In genomic region chr5:134848981-134849380, GRCm38 (mm10) we compare ENCODE assay signal across 39 mouse cellular contexts. TPM values are rescaled to one million over a fixed set of nuclear protein-coding genes. Genes with fewer than 3 reads are reported as not detected.
"Had no signal": no experiment of that assay in that cellular context is flagged by ENCODE, and none has a peak within 500 bp of the region (broad histone marks: within the 10 kb centered on the region; RNA-seq: fewer than 3 reads in every experiment).

No protein-coding gene starts in this region.

- H3K27ac ChIP-seq: gastrocnemius, adult 2 months; heart, embryonic 10.5 days; hindbrain, embryonic 10.5 days; hindbrain, embryonic 12.5 days; hindbrain, embryonic 14.5 days; intestine, embryonic 15.5 days; layer of hippocampus, adult 2 months; left cerebral cortex, adult 2 months; limb, embryonic 10.5 days; limb, embryonic 12.5 days; liver, embryonic 13.5 days; liver, embryonic 15.5 days had no signal

- H3K4me3 ChIP-seq: gastrocnemius, adult 2 months; heart, embryonic 10.5 days; heart, embryonic 12.5 days; hindbrain, embryonic 10.5 days; hindbrain, embryonic 12.5 days; intestine, embryonic 15.5 days; layer of hippocampus, adult 2 months; left cerebral cortex, adult 2 months; limb, embryonic 10.5 days; limb, embryonic 12.5 days; liver, embryonic 13.5 days; liver, embryonic 15.5 days had no signal

- DNase-seq: gastrocnemius, adult 2 months; gastrocnemius, postnatal 10 days; gastrocnemius, postnatal 25 days; heart, adult 18-20 months; heart, postnatal 10 days; heart, postnatal 4 days; kidney, adult 18-20 months; kidney, postnatal 10 days; kidney, postnatal 25 days; kidney, postnatal 4 days; liver; liver, embryonic 13.5 days had no signal

- H3K27me3 ChIP-seq: heart, embryonic 12.5 days; hindbrain, embryonic 12.5 days; intestine, embryonic 15.5 days; limb, embryonic 12.5 days; liver, embryonic 13.5 days; liver, embryonic 15.5 days had no signal

- H3K4me1 ChIP-seq: heart, embryonic 10.5 days; heart, embryonic 12.5 days; hindbrain, embryonic 10.5 days; hindbrain, embryonic 12.5 days; intestine, embryonic 15.5 days; limb, embryonic 10.5 days; limb, embryonic 12.5 days; liver, embryonic 13.5 days; liver, embryonic 15.5 days had no signal

RNA-seq across cellular contexts. Expression of gene Tmem270, which starts 57.6 kb away (rescaled TPM):
- total RNA-seq: gastrocnemius, adult 2 months; gastrocnemius, postnatal 10 days; gastrocnemius, postnatal 25 days; gastrocnemius, postnatal 4 days; granulocyte monocyte progenitor cell, adult 5-6 weeks; heart, adult 18-20 months; heart, adult 8-10 months; heart, postnatal 10 days; heart, postnatal 25 days; heart, postnatal 4 days; layer of hippocampus, adult 2 months; layer of hippocampus, postnatal 10 days; layer of hippocampus, postnatal 25 days; left cerebral cortex, adult 2 months; left cerebral cortex, postnatal 25 days had no signal
- polyA plus RNA-seq: heart, embryonic 10.5 days; heart, embryonic 12.5 days; heart, embryonic 14.5 days; heart, embryonic 16.5 days; hindbrain, embryonic 10.5 days; hindbrain, embryonic 12.5 days; hindbrain, embryonic 14.5 days; hindbrain, embryonic 16.5 days; inflammation-experienced regulatory T-cells, adult 6 months; intestine, embryonic 15.5 days; intestine, postnatal 0 days; kidney, embryonic 14.5 days; kidney, embryonic 16.5 days; limb, embryonic 10.5 days; limb, embryonic 12.5 days; limb, embryonic 14.5 days; liver, embryonic 11.5 days; liver, embryonic 13.5 days; liver, embryonic 15.5 days had no signal
